Mouse (Mus musculus): Measurements from ENCODE around the gene Rad51b. TPM values are rescaled to one million over a fixed set of nuclear protein-coding genes. Genes with fewer than 3 reads are reported as not detected.

Gene Rad51b
- polyA plus RNA-seq, 1 experiment from 2014 or later: 6.5 TPM

DNA sequence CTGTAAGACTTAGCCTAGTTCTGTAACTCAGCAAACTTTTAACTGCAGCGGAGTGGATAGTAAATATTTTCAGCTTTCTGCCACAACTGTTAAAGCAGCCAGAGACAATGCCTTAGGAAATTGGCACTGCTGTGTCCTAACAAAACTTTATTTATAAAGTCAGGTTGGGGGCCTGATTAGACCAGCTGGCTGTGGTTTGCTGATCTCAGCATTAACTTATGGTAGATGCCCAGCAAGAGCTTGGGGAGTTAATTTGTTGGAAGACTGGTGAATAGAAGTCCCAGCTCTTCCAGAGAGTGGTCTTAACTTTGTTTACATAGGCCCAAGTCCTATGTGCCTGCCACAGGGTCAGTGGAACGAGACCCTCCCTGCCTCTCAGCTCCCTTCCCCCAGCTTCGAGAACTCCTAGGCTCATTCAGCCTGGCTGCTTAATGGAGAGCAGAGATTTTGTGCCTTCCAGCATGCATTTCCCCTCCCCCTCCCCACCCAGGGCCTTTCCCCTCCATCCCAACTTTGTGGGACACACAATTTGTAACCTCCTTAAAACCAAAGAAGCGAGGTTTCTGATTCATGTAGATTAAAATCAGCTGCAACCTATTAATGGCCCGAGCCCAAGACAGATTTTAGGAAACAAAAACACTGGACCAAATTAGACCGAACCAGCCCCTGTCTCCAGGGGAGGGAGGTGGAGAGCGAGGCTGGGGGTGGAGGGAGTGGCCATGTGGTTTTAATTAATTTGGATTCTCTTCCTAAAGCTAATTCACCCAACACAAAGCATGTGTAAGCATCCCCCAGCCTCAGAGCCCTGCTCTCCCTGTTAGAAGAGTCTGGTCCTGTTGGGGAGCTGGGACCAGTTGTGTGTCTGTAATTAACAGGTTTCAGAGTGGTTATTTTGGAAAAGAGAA, 549.4 kb downstream of the Rad51b start:
- no peak overlapping the region for H3K4me3 ChIP-seq (ENCODE audit: low read depth, low read length)
- H3K27ac ChIP-seq (ENCODE audit: low read depth, low read length): no peak overlapping the region
- no peak overlapping the region for H3K4me2 ChIP-seq (replicated peaks; ENCODE audit: low read depth, low read length)
- 32% methylated on average over 7 of the region's 7 CpGs for WGBS
- H3K9ac ChIP-seq (ENCODE audit: low read depth, low read length): no peak overlapping the region
- no peaks in the 10 kb centered on the region for H3K9me3 ChIP-seq (ENCODE audit: control insufficient read depth, low read length)
- no peaks in the 10 kb centered on the region for H3K36me3 ChIP-seq (ENCODE audit: control insufficient read depth, insufficient read depth, low read length)
- no peaks in the 10 kb centered on the region; the same call in 1 of the 2 replicates for H3K27me3 ChIP-seq (ENCODE audit: control insufficient read depth, insufficient read depth, low read length)
- peak; percentile 45 for DNase-seq (ENCODE audit: low spot score)
- H3K4me1 ChIP-seq (replicated peaks; ENCODE audit: control insufficient read depth, insufficient read depth, low read length): peaks cover 10% of the 10 kb centered on the region
- ATAC-seq (ENCODE audit: low FRiP score): no peak

DNA sequence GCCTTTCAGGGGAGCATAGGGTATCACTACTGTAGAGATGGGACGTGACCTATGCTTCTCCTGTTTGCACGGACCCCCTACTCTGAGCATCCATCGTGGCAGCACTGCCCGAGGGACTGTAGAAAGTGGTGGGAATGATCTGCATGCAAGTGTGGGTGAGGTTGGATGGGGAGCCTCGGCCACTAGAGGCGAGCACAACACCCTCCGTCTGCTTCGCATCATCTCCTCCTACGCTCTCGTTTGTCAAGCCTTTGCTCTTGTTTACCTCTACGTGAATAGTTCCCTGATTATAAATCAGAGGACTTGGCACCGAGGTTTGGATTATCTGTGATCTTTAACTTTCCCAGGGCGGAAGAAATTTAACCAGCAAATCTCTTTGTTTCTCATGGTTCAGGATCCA, 551.5 kb downstream of the Rad51b start:
- DNase-seq (ENCODE audit: low spot score) (no peak), ATAC-seq (ENCODE audit: low FRiP score) (no peak)
- no peaks in the 10 kb centered on the region for H3K36me3 ChIP-seq (ENCODE audit: control insufficient read depth, insufficient read depth, low read length)
- no peaks in the 10 kb centered on the region; the same call in 1 of the 2 replicates for H3K27me3 ChIP-seq (ENCODE audit: control insufficient read depth, insufficient read depth, low read length)
- no peak overlapping the region for H3K4me2 ChIP-seq (replicated peaks; ENCODE audit: low read depth, low read length)
- peaks cover 5% of the 10 kb centered on the region; the same call in 1 of the 2 replicates for H3K4me1 ChIP-seq (replicated peaks; ENCODE audit: control insufficient read depth, insufficient read depth, low read length)
- no peaks in the 10 kb centered on the region for H3K9me3 ChIP-seq (ENCODE audit: control insufficient read depth, low read length)
- WGBS: 67% methylated on average over 13 of the region's 13 CpGs
- no peak overlapping the region for H3K4me3 ChIP-seq (ENCODE audit: low read depth, low read length)
- no peak overlapping the region for H3K27ac ChIP-seq (ENCODE audit: low read depth, low read length)
- H3K9ac ChIP-seq (ENCODE audit: low read depth, low read length): no peak overlapping the region

DNA sequence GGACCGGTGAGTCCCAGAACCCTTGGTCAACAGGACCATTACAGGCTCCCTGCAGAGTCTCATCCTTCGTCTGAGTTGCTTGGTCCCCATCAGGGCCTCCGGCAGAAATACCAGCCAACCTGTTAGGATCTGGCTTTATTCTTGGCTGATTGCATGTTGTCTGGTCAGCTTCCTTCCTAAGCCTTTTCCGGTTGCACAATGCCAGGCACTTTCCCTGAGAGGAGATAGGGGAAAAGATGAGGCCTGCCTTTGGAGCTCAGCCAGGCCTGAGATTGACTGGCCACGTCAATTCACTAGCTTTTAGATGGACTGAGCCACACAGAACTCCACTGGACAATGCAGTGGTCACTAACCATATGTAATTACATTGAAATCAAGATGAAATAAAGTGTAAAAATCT, 552.9 kb downstream of the Rad51b start:
- H3K9ac ChIP-seq (ENCODE audit: low read depth, low read length): no peak overlapping the region
- no peaks in the 10 kb centered on the region for H3K9me3 ChIP-seq (ENCODE audit: control insufficient read depth, low read length)
- no peak overlapping the region for H3K4me3 ChIP-seq (ENCODE audit: low read depth, low read length)
- DNase-seq (ENCODE audit: low spot score) (no peak), ATAC-seq (ENCODE audit: low FRiP score) (no peak)
- H3K4me2 ChIP-seq (replicated peaks; ENCODE audit: low read depth, low read length): no peak overlapping the region
- H3K27ac ChIP-seq (ENCODE audit: low read depth, low read length): no peak overlapping the region
- no peaks in the 10 kb centered on the region for H3K4me1 ChIP-seq (replicated peaks; ENCODE audit: control insufficient read depth, insufficient read depth, low read length)
- no peaks in the 10 kb centered on the region for H3K36me3 ChIP-seq (ENCODE audit: control insufficient read depth, insufficient read depth, low read length)
- 85% methylated on average over 5 of the region's 5 CpGs for WGBS
- H3K27me3 ChIP-seq (ENCODE audit: control insufficient read depth, insufficient read depth, low read length): no peaks in the 10 kb centered on the region

DNA sequence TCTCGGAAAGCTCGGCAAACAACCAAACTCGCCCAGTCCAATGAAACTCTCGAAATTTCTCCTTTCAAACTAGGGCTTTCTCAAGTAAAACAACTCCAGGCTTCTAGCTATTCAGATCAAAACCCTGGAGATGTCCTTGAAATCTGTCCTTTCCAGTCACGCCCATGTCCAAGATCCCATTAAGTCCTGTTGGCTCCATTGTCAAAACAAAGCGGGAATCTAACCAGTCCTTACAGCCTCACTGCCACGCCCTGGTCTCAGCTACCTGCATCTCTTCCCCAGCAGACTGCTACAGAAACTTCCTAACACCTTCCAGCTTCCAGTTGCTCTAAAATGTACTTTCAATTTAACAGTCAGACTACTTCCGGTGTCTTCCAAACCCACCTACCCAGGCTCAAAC, 554.8 kb downstream of the Rad51b start:
- DNase-seq (ENCODE audit: low spot score): no peak
- H3K27ac ChIP-seq (ENCODE audit: low read depth, low read length): no peak overlapping the region
- ATAC-seq (ENCODE audit: low FRiP score): no peak
- no peaks in the 10 kb centered on the region for H3K36me3 ChIP-seq (ENCODE audit: control insufficient read depth, insufficient read depth, low read length)
- no peaks in the 10 kb centered on the region for H3K4me1 ChIP-seq (replicated peaks; ENCODE audit: control insufficient read depth, insufficient read depth, low read length)
- no peaks in the 10 kb centered on the region for H3K9me3 ChIP-seq (ENCODE audit: control insufficient read depth, low read length)
- H3K4me3 ChIP-seq (ENCODE audit: low read depth, low read length): no peak overlapping the region
- no peaks in the 10 kb centered on the region for H3K27me3 ChIP-seq (ENCODE audit: control insufficient read depth, insufficient read depth, low read length)
- WGBS: 91% methylated on average over 8 of the region's 8 CpGs
- H3K4me2 ChIP-seq (replicated peaks; ENCODE audit: low read depth, low read length): no peak overlapping the region
- no peak overlapping the region for H3K9ac ChIP-seq (ENCODE audit: low read depth, low read length)

DNA sequence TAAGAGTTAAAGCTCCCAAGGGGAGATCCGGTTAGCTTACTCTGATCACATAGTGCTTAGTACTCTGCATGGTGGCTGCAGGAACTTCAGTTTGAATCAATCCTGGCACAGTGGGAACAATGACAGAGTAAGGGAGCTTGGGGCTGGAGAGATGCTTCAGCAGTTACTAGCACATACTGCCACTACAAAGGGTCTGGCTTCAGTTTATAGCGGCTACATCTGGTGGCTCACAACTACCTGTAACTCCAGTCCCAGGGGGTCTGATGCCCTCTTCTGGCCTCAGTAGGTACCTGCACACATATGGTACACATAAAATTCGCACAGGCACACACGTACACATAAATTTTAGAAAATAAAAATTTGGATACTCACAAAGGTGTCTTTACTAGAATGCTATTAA, 555.5 kb downstream of the Rad51b start:
- Histone ChIP-seq H3K4me1 (replicated peaks; ENCODE audit: control insufficient read depth, insufficient read depth, low read length) (no peaks in the 10 kb centered on the region), H3K27me3 (ENCODE audit: control insufficient read depth, insufficient read depth, low read length) (no peaks in the 10 kb centered on the region), H3K27ac (ENCODE audit: low read depth, low read length) (no peak overlapping the region), H3K9ac (ENCODE audit: low read depth, low read length) (no peak overlapping the region), H3K4me3 (ENCODE audit: low read depth, low read length) (no peak overlapping the region), H3K9me3 (ENCODE audit: control insufficient read depth, low read length) (no peaks in the 10 kb centered on the region), H3K36me3 (ENCODE audit: control insufficient read depth, insufficient read depth, low read length) (no peaks in the 10 kb centered on the region), H3K4me2 (replicated peaks; ENCODE audit: low read depth, low read length) (no peak overlapping the region)
- no peak for ATAC-seq (ENCODE audit: low FRiP score)
- DNase-seq (ENCODE audit: low spot score): no peak
- 97% methylated on average over 4 of the region's 4 CpGs for WGBS

DNA sequence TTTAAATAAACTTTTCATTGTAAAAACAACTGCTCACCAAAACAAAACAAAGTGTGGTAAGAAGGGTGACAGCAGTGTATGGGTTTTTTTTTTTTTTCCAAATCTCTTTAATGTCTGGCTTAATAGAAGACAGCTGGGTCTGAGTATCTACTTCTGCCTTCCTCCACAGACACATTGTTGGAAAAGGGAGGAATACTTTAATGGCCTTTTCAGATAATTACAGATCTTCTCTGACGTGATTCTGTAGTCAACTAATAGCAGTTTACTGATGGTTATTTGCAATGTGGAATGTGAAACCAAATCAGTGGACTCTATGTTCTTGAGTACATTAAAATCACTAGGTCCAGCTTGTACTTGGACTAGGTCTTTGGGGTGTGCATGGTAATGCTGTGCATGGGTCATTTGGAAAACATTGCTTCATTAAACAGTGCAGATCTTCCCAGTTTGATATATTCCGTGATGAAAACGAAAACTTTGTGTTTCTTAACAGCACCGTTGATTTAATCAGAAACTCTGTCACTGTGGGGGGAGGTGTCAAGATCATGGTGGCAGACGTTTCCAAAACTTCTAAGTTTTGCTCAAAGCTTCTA, 556.9 kb downstream of the Rad51b start:
- Histone ChIP-seq H3K4me2 (replicated peaks; ENCODE audit: low read depth, low read length) (no peak overlapping the region), H3K4me1 (replicated peaks; ENCODE audit: control insufficient read depth, insufficient read depth, low read length) (no peaks in the 10 kb centered on the region), H3K36me3 (ENCODE audit: control insufficient read depth, insufficient read depth, low read length) (no peaks in the 10 kb centered on the region), H3K4me3 (ENCODE audit: low read depth, low read length) (no peak overlapping the region), H3K9me3 (ENCODE audit: control insufficient read depth, low read length) (no peaks in the 10 kb centered on the region), H3K27ac (ENCODE audit: low read depth, low read length) (no peak overlapping the region), H3K27me3 (ENCODE audit: control insufficient read depth, insufficient read depth, low read length) (no peaks in the 10 kb centered on the region), H3K9ac (ENCODE audit: low read depth, low read length) (no peak overlapping the region)
- DNase-seq (ENCODE audit: low spot score) (no peak), ATAC-seq (ENCODE audit: low FRiP score) (no peak)
- 85% methylated on average over 5 of the region's 5 CpGs for WGBS

DNA sequence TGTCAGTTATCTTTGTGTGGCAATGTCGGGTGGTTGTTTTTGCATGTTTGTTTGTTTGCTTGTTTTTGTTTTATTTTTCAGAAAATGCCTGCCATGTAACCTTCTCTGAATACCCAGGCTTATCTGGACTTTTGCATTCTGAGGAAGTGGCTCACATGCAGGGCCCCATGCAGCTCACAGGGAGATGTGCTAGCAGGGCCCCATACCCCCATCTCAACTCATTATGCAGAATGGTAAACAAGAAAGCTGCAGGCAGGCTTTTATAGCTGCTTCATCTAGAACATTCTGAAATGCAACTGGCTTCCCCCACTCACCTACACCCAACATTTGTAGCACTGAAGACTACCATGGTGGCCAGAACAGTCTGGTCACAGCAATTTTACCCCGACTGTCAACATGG, 557.4 kb downstream of the Rad51b start:
- H3K9ac ChIP-seq (ENCODE audit: low read depth, low read length): no peak overlapping the region
- H3K27me3 ChIP-seq (ENCODE audit: control insufficient read depth, insufficient read depth, low read length): no peaks in the 10 kb centered on the region
- no peak overlapping the region for H3K4me2 ChIP-seq (replicated peaks; ENCODE audit: low read depth, low read length)
- no peaks in the 10 kb centered on the region for H3K4me1 ChIP-seq (replicated peaks; ENCODE audit: control insufficient read depth, insufficient read depth, low read length)
- 93% methylated on average over 2 of the region's 2 CpGs for WGBS
- ATAC-seq (ENCODE audit: low FRiP score) (no peak), DNase-seq (ENCODE audit: low spot score) (no peak)
- no peaks in the 10 kb centered on the region for H3K36me3 ChIP-seq (ENCODE audit: control insufficient read depth, insufficient read depth, low read length)
- H3K4me3 ChIP-seq (ENCODE audit: low read depth, low read length): no peak overlapping the region
- H3K27ac ChIP-seq (ENCODE audit: low read depth, low read length): no peak overlapping the region
- H3K9me3 ChIP-seq (ENCODE audit: control insufficient read depth, low read length): no peaks in the 10 kb centered on the region

DNA sequence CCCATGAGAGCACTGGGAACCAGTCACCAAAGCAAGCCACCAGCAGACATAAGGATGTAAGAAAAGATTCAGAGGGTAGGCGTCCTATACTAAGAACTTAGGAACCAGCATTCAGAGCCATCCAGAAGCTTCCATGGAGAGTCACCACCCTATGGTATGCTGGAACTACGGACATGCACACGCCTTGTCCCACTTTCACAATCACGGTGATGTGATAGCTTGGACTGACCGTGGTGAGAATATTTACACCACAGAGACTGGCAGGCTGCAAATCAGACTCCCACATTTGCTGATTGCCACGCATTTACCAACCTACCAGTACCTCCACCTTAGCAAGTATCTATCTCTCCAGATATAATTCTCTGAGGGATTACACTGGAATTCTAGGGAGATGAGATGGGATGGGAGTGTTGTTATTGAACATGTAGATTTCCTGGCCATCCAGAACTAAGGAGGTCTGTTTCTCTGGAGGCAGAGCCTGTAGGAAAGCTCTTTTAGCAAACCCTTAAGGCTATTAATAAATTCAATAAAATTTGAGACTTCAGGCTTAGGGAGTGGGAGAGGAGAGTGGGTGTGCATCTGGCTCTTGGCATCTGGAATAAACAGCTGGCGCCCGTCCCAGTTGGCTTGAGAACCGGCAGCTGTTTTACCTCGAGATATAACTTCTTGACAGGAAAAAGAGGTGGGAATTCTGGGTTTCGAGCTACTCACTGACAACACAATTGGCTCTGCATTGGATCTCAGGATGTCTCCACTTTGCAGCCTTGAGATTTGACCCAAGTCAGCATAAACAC, 559.2 kb downstream of the Rad51b start:
- H3K4me3 ChIP-seq (ENCODE audit: low read depth, low read length): no peak overlapping the region
- no peaks in the 10 kb centered on the region for H3K9me3 ChIP-seq (ENCODE audit: control insufficient read depth, low read length)
- H3K36me3 ChIP-seq (ENCODE audit: control insufficient read depth, insufficient read depth, low read length): no peaks in the 10 kb centered on the region
- 89% methylated on average over 11 of the region's 11 CpGs for WGBS
- no peaks in the 10 kb centered on the region for H3K27me3 ChIP-seq (ENCODE audit: control insufficient read depth, insufficient read depth, low read length)
- DNase-seq (ENCODE audit: low spot score) (no peak), ATAC-seq (ENCODE audit: low FRiP score) (no peak)
- H3K4me2 ChIP-seq (replicated peaks; ENCODE audit: low read depth, low read length): no peak overlapping the region
- H3K9ac ChIP-seq (ENCODE audit: low read depth, low read length): no peak overlapping the region
- peaks cover 5% of the 10 kb centered on the region; the same call in 1 of the 2 replicates for H3K4me1 ChIP-seq (replicated peaks; ENCODE audit: control insufficient read depth, insufficient read depth, low read length)
- no peak overlapping the region for H3K27ac ChIP-seq (ENCODE audit: low read depth, low read length)

Data from hindbrain, embryonic 11.5 days (tissue).